Mouse (Mus musculus) fat pad, adult 2 months (tissue): ENCODE data around the gene Cdkn2d.

Source experiments
- DNase-seq: peaks from one replicate; pipeline ENCODE4 v3.0.0-alpha.2; 2011; ENCODE audit warnings: low read depth, low spot score; ENCODE audit errors: extremely low read depth

Gene Cdkn2d

GRCm38 (mm10) chr9:21248326-21248725 lies 42.9 kb downstream of the Cdkn2d start, which contains the start of gene S1pr5:
Gene S1pr5, minus strand, starts transcription at chr9:21248443.
- no peak for DNase-seq

GRCm38 (mm10) chr9:21246342-21246741 lies 44.9 kb downstream of the Cdkn2d start:
- no peak for DNase-seq

GRCm38 (mm10) chr9:21245113-21245487 lies 46.1 kb downstream of the Cdkn2d start:
- no peak for DNase-seq

- DNase-seq: no peak
Observed at GRCm38 (mm10) chr9:21244428-21245112, 46.6 kb downstream of the Cdkn2d start.

- DNase-seq: no peak
Observed at GRCm38 (mm10) chr9:21243826-21244427, 47.3 kb downstream of the Cdkn2d start.

GRCm38 (mm10) chr9:21241343-21241742 lies 49.9 kb downstream of the Cdkn2d start:
- DNase-seq: no peak

- no peak for DNase-seq
Observed at GRCm38 (mm10) chr9:21239465-21239848, 51.8 kb downstream of the Cdkn2d start.

- DNase-seq: no peak
Observed at GRCm38 (mm10) chr9:21238733-21239464, 52.3 kb downstream of the Cdkn2d start, which contains the start of gene Keap1. Gene Keap1, minus strand, starts transcription at chr9:21239361.
